Mouse (Mus musculus) skeletal muscle tissue, adult 2 months (tissue): ENCODE data around the gene Slc27a4.

ENCODE experiments used
- DNase-seq: peaks from one replicate; pipeline ENCODE4 v3.0.0-alpha.2; 2012; ENCODE audit warnings: low read depth, low spot score

The Slc27a4 gene

DNA sequence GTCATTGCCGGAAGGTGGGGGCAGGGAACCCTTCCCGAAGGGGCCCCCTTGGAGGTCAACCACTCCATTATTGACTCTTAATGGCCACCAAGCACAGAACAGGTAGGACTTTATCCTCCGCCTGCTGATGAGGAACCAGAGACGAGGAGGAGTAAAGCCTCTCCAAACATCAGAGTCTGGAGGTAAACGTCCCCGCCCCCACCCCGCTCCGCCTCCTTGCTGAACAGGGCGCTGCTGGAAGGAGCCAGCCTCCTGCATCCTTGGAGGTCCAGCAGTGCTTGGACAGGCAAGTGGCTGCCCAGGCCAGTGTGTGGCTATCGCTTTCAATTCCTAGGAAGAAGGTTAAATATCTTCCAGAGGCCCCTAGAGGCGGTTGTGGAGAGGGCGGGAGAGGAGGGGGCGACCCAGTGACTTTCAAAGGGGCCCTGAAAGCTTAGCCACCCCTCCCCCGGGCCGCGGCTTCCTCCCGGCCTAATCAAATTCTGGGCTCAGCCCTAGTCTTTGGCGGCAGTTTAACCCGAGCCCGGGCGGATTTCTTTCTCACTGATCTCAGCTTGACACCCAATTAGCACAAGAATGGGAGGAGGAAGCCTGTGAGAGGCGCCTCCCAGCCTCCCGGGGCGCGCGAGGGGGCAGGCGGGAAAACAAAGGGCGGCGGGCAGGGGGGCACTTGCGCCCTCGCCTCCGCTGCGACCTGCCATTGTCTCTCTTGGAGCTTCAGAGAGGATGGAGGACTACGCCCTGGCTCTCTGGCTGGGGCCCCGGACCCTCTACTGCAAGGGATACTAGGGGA, 17.8 kb downstream of the Slc27a4 start, which contains the start of gene Urm1:
TSS of gene Urm1 (plus strand) at position 51 of the 793 bp plus-strand sequence.
- no peak for DNase-seq

DNA sequence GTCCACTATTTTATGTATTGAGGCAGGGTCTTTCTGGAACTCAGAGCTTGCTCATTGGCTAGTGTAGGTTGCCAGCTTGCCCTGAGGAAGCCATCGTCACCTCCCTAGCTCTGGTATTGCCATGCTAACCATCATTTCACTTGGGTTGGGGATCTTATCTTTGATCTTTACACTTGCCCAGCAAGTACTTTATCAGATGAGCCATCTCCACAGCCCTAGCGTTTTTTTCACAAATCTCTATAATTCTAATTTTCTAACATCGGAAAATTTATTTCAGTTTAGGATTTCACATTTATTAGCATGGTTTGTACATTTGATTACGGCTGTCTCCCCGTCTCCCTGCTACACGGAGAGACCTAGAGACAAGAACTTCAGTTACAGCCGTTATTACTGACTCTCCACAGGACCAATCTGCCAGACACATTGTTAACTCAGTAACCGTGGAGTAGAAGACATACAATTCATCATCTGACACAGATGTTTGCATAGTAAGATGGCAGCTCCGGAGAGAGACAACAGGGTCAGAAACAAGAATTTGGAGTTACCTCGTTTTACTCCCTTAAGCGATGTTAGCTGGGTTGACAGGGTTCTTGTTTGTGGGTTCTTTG, 24.0 kb downstream of the Slc27a4 start:
- DNase-seq, result no peak

DNA sequence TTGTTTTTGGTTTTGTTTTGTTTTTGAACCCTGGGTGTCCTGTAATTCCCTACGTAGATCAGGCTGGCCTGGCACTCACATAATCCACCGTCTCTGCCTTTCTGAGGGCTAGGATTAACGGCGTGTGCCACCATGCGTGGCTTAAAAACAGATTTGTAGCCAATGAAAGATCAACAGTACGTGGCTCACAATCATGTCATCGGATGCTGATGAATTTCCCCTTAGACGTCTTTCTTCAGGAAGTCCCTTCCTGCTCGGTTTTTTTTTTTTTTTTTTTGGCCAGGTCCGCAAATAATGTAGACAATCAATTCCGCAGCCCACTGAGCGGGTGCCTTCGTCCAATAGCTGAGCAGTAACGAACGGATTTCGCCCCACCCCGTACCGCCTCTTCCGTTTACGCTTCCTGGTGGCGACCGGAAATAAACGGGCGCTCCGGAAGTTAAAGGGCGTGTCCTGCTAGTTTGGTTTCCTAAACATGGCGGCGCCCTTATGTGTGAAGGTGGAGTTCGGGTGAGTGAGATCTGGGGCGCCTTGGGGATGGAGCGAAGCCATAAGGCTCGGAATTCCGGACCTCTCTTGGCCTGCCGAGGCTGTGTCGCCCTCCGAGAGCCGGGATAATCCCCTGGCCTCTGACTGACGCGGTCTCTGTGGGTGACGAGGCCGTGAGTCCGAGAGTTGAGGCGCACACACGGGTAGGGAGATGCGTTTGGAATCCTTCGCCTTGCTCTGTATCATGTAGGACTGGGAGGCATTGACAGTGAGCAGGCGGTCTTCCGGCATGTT, 24.7 kb downstream of the Slc27a4 start:
- DNase-seq, result peak; percentile 94

DNA sequence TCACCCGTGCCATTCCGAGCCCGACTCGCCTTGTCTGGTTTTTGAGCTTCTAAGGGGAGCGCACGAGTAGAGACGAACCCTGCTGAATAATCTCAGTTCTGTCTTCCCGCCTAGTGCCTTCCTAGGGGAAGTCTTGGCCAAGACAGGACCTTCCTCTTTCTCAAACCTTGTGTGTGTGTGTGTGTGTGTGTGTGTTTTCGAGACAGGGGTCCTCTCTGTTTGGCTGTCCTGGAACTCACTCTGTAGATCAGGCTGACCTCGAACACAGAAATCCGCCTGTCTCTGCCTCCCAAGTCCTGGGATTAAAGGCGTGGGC, 25.2 kb downstream of the Slc27a4 start:
- DNase-seq, result no peak

DNA sequence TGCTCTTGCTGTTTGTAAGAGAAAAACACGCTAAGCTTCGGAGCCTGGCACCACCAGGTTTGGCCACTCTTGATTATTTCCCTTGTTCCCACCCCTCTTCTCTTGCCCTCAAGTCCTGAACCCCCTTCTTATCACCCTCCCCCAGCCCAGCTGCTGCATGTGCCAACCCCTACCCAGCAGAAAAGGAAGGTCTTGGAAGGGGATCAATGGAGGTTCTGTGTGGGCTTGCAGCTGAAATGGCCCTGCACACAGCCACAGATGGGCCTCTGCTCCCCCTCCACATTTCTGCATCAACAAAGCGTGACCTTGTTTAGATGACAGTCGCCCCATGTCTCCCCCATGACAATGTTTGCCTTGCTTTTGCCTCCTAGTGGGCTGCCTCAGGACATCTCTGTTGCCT, 28.7 kb downstream of the Slc27a4 start:
- DNase-seq, result no peak

DNA sequence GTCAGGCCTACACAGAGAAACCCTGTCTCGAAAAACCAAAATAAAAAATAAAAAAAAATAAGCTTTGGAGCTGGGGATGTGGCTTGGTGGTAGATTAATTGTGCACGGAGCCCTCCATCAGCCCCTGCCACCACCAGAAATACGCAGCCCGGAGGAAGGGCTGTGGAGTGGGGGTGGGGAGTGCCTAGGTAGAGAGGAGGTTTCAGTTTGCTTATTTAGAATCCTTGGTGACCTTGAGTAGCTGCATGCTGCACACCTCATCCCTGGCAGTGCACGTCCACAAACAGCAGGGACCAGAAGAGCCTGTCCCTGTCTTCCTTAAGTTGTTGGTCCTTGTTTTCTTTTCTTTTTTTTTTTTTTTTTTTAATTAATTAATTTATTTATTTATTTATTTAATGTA, 31.4 kb downstream of the Slc27a4 start:
- no peak for DNase-seq

DNA sequence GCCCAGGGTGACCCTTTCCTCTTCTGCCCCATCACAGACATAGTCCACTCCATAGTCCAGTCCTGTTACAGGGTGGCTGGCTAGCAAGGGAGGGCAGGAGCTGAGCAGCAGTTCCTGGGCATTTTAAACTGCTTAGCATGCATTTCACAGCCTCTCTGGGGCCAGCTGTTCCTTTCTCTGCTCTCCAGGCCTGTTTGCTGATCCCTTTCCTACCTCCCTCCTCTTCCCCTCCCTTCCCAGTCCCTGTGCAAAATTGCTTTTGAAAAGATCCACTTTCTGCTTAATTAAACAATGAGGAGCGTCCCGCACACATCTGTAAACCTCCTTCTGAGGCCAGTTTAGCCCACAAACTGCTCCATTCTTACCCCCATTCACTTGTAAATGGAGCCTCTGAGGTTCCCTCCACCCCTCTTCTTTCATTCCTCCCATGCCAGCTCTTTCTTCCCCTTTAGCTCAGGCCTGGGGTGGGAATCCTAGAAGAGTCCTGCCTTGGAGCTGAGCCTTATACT, 33.0 kb downstream of the Slc27a4 start:
- no peak for DNase-seq

DNA sequence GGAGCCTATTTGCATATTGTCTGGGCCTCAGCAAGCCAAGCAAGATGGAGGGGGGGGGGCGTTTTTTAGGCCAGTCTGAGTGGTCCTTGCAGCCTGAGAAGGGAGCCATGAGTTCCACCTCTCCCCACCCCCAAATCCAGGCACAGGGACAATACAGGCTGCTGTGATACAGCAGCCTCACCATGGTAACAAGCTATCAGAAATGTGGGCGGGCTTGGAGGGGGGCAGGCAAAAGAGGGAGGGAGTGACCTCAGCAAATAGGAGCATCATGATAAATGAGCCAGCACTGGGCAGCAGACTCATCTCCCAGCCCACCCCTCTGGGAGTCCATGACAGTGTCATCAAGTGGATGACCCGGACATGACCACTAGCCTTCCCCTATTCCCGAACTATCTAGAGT, 37.0 kb downstream of the Slc27a4 start:
- DNase-seq, result no peak

DNA sequence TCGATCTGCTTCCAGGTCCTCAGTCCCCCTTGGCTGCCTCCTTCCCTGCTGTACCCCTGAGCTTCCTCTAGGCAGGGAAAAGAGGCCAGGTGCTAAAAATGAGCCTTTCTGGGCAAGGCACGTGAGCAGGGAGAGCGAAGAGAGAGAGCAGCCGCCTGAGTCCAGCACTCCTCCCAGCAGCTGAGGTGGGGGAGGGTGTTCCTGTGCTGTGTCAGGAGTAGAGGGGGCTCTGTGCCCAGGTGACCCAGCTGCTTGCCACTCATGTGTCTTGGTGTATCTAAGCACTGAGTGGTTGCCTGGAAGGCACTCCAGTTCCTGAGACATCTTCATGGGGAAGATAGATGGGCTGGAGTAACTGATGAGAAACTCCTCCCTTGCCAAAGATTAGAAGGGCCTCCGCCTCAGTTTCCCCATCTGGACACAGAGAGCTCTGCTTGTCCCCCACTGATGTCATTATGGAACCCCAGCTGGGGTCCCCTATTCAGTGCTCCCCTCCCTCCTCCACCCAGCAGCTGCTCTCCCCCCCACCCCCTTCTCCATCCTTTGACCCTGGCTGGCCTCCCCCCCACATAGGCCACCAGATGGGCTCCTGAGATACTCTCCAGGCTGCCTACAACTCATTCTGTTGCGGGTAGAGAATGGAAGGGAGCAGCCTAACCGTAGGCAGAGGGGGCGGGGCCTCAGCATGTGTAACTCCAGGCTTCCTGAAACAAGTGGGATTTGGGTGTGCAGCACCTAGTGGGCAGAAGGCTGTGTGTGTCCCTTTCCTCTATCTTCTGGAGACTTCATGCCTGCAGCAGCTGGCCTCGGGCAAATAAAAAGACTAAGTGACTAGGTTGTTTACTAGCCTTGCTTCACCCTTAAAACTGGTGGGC, 41.0 kb downstream of the Slc27a4 start:
- DNase-seq, result no peak

DNA sequence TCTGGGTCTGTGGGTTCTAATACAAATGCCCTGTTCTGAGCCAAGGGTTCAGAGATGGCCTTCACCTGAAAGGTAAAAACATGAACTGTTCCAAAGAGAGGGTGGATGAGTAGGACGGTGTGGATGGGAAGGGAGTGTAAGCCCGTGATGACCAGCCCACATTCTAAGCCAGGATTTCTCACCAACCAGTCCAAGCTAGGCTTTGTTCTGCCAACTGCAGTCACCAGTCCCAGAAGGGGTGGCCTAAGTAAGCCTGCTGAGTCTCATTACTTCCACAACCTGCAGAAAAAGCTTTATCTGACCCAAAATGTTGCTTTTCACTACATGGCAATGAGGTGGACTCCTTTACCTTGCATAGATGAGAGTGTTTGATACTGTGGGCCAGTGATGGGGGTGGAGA, 41.7 kb downstream of the Slc27a4 start:
- DNase-seq, result no peak

DNA sequence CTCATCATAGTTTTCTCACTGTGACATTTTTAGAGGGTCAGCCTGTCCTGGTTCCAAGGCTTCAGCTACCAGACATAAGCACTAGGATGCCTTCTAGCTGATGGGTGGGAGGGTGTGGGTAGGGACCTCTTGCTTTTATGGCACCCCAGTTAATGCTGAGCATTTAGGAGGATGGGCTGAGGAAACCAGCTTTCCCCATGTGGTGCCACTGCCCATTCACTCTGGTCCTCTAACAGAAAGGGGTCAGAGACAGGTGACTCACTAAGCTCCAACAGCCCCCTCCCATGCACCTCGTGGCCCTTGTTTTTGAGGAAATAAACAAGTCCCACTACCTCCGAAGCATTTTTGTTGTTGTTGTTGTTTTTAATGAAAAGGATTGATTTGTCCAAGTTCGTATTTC, 42.2 kb downstream of the Slc27a4 start:
- no peak for DNase-seq

DNA sequence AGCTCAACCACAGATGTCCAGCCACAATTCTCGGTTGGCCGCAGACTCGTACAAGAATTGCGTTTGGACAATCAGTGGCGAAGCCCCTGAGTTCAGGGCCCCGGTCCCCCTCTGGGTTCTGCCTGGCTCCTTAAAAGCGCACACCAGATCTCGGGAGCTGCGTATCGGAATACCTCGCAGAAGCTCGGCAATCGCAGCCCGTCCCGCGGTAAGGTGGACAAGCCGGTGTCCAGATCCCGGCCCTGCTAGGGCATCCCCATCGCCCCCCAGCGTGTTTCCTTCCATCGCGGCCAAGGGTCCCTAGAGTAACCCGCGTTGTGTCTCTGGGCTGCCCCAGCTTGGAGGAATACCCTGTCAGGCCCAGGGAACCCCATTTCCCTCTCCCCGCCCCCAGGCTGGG, 43.2 kb downstream of the Slc27a4 start:
- DNase-seq, result no peak

DNA sequence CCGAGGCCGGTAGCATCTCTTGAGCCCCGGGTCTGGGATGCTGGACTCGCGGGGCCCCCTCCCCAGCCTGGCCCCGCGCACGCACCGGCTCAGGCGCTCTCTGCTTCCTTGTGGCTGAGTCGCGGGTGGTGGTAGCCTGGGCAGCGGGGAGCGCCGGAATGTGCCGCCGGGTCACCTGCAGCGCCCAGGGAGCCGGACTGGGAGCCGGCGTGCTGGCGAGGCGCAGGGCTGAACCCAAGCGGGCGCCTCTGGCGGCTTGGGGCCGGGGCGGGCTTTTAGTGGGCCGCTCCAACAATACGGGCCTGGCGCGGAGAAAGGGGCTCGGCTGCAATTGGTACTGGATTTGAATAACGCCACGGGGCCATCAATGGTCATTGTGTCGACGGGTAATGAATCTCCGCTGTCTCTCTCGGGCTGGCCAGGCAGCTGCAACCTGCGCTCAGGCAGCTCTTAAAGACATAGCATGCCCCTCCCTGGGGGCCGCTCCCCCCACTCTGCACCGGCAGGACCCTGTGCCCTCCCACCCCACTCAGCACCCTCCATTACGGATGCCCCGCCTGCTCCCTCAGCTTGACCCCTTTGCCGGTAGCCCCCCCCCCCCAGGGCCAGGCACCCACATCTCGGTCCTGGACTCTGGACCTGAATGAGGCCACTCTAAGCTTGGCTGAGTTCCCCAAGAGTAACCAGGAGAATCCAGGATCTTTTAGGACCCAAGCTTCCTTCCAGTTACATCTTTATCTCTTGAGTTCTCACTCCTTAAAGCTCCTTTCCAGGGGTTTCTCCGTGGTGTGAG, 43.8 kb downstream of the Slc27a4 start:
- no peak for DNase-seq

DNA sequence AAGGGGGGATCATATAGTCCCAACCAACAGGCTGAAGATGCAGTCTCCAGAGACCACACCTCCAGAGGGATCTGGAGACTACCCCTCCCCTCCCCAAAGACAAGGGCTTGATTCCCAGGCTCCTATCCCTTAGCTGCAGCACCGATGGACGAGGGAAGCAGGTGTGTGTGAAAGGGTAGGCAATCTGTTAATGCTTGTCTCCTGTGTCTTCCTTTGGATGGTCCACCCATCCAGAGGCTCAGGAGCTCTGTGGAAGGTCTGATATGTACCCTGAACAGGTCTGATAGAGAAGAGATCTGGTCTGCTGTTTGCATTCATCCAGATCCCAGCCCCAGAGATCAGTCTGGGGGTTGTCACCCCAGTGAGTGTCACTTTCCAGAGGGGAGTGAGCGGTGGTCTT, 44.5 kb downstream of the Slc27a4 start:
- no peak for DNase-seq

DNA sequence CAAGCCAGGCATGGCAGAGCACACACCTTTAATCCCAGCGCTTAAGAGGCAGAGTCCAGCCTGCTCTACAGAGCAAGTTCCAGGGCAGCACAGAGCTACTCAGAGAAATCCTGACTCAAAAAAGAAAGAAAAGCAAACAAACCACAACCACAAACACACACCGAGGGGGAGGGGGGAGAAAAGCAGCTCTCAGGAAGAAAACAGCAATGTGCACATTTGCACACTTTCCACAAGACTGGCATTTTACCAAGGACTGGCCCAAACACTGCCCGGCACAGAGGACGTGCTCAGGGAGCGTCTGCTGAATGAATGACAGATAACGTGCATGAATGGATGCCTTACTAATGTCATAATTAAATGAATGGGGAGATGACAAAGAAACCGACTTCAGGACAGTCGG, 46.6 kb downstream of the Slc27a4 start:
- DNase-seq, result no peak

DNA sequence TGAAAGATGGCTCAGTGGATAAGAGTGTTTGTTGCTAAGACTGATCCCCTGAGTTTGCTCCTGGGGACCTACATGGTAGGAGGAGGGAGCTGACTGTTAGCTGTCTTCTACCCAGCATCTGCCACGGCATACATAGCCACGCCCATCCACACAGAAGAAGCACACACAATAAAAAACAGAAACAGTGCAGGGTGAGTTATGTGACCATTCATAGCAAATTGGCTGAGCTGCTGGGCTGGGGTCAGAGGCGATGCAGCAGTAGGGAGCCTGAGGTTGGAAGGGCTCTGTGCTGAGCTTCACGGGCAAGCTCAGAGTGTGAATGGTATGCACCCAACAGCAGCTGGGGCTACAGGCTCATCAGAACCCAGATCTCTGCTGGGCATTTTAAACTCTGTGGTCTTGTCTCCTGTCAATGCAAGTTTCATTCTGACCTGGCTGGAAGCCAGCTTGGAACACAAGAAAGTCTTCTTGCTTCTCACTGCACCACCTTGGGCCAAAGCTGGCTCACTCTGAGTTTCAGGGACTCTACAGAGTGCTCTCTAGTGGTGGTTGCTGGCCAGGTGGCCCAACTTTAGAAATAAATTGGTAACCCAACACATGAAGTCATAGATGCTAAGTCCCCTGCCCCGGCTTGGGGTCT, 47.5 kb downstream of the Slc27a4 start:
- DNase-seq, result no peak

DNA sequence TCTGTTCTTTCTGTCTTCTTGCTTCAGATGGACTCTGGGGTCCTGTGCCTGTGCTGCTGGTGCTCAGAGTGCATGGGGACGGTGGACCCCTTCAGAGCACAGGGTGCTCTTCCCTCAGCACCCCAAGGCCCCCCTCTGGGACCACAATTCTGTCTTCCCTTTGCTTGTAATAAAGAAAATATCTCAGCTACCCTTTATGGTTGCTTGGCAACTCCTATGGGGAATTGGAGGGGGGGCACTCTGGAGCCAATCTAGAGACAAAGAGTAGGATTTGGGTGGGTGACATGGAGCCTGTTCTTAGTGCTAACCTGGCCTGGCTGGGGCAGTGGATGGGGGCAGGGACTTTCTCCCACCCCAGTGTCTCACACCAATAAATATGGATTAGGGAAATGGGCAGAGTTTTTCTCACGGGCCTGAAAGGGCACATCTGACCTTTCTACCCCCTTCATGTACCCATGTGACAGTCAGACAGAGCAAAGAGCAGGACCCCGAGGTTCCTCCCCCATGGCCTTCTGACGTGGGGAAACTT, 50.6 kb downstream of the Slc27a4 start:
- DNase-seq, result no peak

DNA sequence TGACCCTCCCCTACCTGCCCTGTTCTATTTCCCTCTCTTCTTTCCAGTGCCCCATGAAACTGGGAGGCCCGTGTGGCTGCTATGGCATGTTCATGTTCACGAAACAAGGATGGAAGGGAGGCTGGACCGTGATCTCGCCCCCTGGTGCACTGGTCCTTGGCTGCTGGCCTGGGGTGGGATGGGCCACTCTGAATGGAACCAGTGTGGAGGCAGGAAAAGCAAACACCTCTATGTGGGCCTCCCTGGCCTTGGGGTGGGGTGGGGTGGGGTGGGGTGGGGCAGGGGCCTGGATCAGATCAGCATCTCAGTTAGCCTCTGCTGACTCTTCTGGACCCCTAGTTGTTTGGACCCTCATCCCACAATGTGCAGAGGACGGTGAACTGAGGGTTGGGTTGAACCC, 51.3 kb downstream of the Slc27a4 start:
- DNase-seq, result no peak

DNA sequence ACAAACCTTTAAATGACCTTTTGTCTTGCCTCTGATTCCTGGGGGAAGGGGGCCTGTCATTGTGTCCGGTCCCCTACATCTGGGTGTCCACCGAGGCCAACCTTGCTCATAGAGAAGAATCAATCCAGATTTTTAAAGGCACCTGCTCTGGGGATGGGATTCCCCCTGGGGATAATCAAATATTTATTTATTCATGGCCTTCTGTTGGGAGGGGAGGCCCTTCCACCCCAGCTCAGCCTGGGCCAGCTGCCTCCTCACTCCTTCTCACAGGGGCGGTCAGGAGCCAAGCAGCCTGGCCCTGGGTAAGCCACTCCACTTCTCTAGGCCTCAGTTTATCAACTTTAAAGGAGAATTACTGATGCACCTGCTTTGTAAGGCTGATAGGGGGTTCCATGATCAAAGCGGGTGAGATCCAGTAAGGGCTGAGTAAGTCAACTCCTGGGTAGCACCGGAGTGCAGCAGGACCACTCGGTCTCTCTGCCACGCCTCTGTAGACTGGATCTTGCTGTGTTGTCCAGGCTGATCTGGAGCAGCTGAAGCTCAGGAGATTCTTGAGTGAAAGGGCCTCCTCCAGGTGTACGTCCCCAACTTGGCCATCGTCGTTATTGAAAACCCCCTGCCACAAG, 53.3 kb downstream of the Slc27a4 start:
- no peak for DNase-seq
